In the genomic region with DNA sequence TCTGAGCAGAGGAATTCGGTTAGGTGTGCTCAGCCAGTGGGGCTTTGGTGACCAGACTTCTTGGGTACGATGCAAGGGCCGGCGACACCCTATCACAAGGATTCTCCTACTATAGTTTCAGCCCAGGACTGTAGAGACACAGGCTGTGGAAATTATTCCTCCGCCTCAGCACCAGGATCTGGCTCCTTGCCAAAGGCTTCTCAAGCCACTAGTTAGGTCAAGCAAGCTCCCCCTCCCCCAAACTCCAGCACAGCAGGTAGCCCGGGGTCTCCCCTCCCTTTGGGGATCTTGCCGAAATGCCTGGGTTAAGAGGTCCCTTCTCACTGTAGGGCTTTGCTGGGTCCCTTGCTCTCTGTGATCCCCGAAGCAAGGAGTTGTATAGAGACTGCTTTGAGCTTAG, we compare ENCODE assay signal across 16 mouse cellular contexts. TPM values are rescaled to one million over a fixed set of nuclear protein-coding genes. Genes with fewer than 3 reads are reported as not detected.
"Had no signal": no experiment of that assay in that cellular context is flagged by ENCODE, and none has a peak within 500 bp of the region (broad histone marks: within the 10 kb centered on the region; RNA-seq: fewer than 3 reads in every experiment).

No protein-coding gene starts in this region.

- H3K9ac ChIP-seq: liver, embryonic 15.5 days; lung, embryonic 15.5 days; midbrain, embryonic 13.5 days; stomach, embryonic 15.5 days had no signal

- H3K9me3 ChIP-seq: liver, embryonic 15.5 days; lung, embryonic 15.5 days; midbrain, embryonic 13.5 days; neural tube, embryonic 12.5 days; stomach, embryonic 15.5 days had no signal

- DNase-seq: kidney, adult 8-10 months; lung, postnatal 36 days; right cerebral cortex, postnatal 14 days; thymus, adult 2 months; thymus, postnatal 36 days had no signal

- ATAC-seq: midbrain, embryonic 13.5 days had no signal

- H3K4me3 ChIP-seq: layer of hippocampus, adult 2 months; liver, embryonic 15.5 days; lung, embryonic 15.5 days; midbrain, embryonic 13.5 days; neural tube, embryonic 12.5 days; stomach, embryonic 15.5 days had no signal

- H3K27ac ChIP-seq: kidney, postnatal 0 days; layer of hippocampus, adult 2 months; liver, embryonic 15.5 days; lung, embryonic 15.5 days; midbrain, embryonic 13.5 days; neural tube, embryonic 12.5 days; stomach, embryonic 15.5 days had no signal

- H3K4me1 ChIP-seq: liver, embryonic 15.5 days; lung, embryonic 15.5 days; neural tube, embryonic 12.5 days; stomach, embryonic 15.5 days had no signal

- H3K27me3 ChIP-seq: midbrain, embryonic 13.5 days; neural tube, embryonic 12.5 days; stomach, embryonic 15.5 days had no signal

- H3K4me2 ChIP-seq: liver, embryonic 11.5 days; liver, embryonic 15.5 days; lung, embryonic 15.5 days; midbrain, embryonic 13.5 days; neural tube, embryonic 12.5 days; stomach, embryonic 15.5 days had no signal

RNA-seq across cellular contexts. Expression of gene Fbxo41, which starts 30.8 kb away (rescaled TPM):
- total RNA-seq: megakaryocyte progenitor cell, adult 5-6 weeks; monocyte, adult 5-6 weeks; neutrophil, adult 5-6 weeks had no signal
- polyA plus RNA-seq: liver, embryonic 15.5 days had no signal

RNA-seq across cellular contexts. Expression of gene Egr4, which starts 41.4 kb away (rescaled TPM):
- total RNA-seq: megakaryocyte progenitor cell, adult 5-6 weeks; monocyte, adult 5-6 weeks; neutrophil, adult 5-6 weeks had no signal
- polyA plus RNA-seq: kidney, postnatal 0 days; liver, embryonic 11.5 days; liver, embryonic 15.5 days; lung, embryonic 15.5 days; midbrain, embryonic 13.5 days; neural tube, embryonic 12.5 days; stomach, embryonic 15.5 days had no signal
